Mouse (Mus musculus) c-Kit-negative CD71-positive TER-119-positive erythroid progenitor cells, embryonic 14.5 days (primary cell): Measurements from ENCODE around the gene Ccdc65.

ENCODE experiments used
- DNase-seq: peaks from one replicate; pipeline ENCODE4 v3.0.0-alpha.2; 2013; ENCODE audit warnings: low read depth, low spot score

Ccdc65 gene

GRCm38 (mm10) chr15:98707766-98708372, at the start of gene Ccdc65:
Ccdc65 (plus strand) TSS chr15:98708207.
- peak; percentile 22 for DNase-seq

- DNase-seq, result peak; percentile 46
These were observed 45.8 kb upstream of the Ccdc65 start for GRCm38 (mm10) chr15:98662198-98662566.

- peak; percentile 92 for DNase-seq
These were observed 45.2 kb upstream of the Ccdc65 start, which contains the start of gene Ddx23 for GRCm38 (mm10) chr15:98662567-98663545. Ddx23 (minus strand) TSS chr15:98662894.

GRCm38 (mm10) chr15:98664042-98664907, 43.7 kb upstream of the Ccdc65 start:
- DNase-seq, result no peak

GRCm38 (mm10) chr15:98672592-98672991, 35.4 kb upstream of the Ccdc65 start:
- DNase-seq, result no peak

- DNase-seq, result no peak
These were observed 34.3 kb upstream of the Ccdc65 start for GRCm38 (mm10) chr15:98673732-98674131.

- no peak for DNase-seq
These were observed 33.6 kb upstream of the Ccdc65 start for GRCm38 (mm10) chr15:98674284-98674993.

- no peak for DNase-seq
These were observed 32.9 kb upstream of the Ccdc65 start for GRCm38 (mm10) chr15:98674994-98675545.

- DNase-seq, result no peak
These were observed 32.3 kb upstream of the Ccdc65 start for GRCm38 (mm10) chr15:98675634-98676250.

GRCm38 (mm10) chr15:98676471-98676870, 31.5 kb upstream of the Ccdc65 start:
- no peak for DNase-seq

- DNase-seq, result no peak
These were observed 30.9 kb upstream of the Ccdc65 start, which contains the start of gene Rnd1 for GRCm38 (mm10) chr15:98676940-98677728. Rnd1 (minus strand) TSS chr15:98677461.

GRCm38 (mm10) chr15:98677977-98678376, 30.0 kb upstream of the Ccdc65 start:
- DNase-seq, result no peak

- no peak for DNase-seq
These were observed 27.3 kb upstream of the Ccdc65 start for GRCm38 (mm10) chr15:98680660-98681059.

- DNase-seq, result no peak
These were observed 26.4 kb upstream of the Ccdc65 start for GRCm38 (mm10) chr15:98681633-98682032.

GRCm38 (mm10) chr15:98683177-98683576, 24.8 kb upstream of the Ccdc65 start:
- no peak for DNase-seq

GRCm38 (mm10) chr15:98683746-98684145, 24.3 kb upstream of the Ccdc65 start:
- DNase-seq, result no peak

GRCm38 (mm10) chr15:98685926-98686325, 22.1 kb upstream of the Ccdc65 start:
- no peak for DNase-seq

- no peak for DNase-seq
These were observed 18.3 kb upstream of the Ccdc65 start for GRCm38 (mm10) chr15:98689682-98690081.

- DNase-seq, result no peak
These were observed 16.4 kb upstream of the Ccdc65 start for GRCm38 (mm10) chr15:98691486-98692147.
